Mouse (Mus musculus) adrenal gland, adult (tissue): ENCODE measurements around the gene Ppp4r2.
"Not testable (repeated sequence)": the region's sequence is repeated elsewhere in the genome, so short reads cannot be mapped to it uniquely, and the experiment has no call there.

Experiments used
- DNase-seq, 2 experiments: peaks; one replicate each; pipeline ENCODE4 v3.0.0; 2022 to 2023; ENCODE audit warnings: low spot score in 1 of 2; ENCODE audit not compliant: inconsistent age in 2 of 2

Ppp4r2 gene

DNA sequence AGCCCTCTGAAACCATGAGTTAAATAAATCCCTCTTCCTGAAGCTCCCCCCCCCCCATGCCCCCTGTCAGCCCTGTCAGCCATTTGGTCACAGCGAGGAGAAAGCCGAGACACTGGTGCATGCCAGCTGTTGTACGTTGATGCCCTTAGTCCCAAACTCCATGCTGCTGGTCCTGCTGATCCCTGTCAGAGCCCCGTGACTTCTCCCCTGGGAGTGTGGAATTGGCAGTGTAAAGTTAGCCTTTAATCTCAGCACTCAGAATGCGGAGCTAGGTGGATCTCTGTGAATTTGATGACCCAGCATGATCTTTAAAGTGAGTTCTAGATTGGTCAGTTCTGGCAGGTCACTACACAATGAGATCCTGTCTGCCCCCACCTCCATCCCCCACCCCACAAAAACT is 3.7 kb upstream of the Ppp4r2 start:
- DNase-seq, result no peak

DNA sequence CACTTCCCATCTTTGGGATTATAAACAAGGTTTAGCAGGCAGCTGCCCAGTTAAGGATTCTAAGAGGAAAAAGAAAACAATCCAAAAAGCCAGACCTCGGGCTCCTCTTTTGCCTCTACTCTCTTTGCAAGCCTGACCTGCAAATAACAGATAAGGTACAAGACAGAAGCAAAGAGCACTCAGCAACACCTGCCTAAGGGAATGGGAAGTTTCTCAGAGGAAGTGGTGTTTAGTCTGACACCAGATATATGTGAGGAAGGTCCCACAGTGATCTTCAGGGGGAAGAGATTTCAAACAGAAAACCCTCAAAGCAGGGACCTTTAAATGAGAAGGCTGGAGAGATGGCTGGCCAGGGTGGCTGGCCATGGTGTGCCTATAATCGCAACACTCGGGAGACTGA is 2.2 kb upstream of the Ppp4r2 start:
- no peak for DNase-seq

DNA sequence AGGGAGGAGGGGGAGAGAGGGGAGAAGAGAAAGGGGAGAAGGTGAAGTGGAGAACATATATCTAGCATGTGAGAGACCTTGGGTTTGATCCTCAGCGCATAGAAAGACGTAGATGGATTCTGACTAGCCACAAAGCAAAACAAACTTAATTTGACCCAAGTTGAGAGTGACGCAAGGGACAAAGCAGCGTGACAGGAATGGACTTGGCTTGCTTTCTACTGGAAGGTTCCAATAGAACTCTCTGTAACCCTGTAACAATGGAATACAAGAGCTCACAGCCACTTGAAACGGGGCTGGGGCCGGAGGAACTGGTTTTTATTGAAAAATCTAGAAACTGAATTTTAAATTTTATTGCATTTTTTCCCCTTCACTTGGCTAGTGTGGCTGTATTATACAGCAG is 1.7 kb upstream of the Ppp4r2 start:
- DNase-seq, result no peak

DNA sequence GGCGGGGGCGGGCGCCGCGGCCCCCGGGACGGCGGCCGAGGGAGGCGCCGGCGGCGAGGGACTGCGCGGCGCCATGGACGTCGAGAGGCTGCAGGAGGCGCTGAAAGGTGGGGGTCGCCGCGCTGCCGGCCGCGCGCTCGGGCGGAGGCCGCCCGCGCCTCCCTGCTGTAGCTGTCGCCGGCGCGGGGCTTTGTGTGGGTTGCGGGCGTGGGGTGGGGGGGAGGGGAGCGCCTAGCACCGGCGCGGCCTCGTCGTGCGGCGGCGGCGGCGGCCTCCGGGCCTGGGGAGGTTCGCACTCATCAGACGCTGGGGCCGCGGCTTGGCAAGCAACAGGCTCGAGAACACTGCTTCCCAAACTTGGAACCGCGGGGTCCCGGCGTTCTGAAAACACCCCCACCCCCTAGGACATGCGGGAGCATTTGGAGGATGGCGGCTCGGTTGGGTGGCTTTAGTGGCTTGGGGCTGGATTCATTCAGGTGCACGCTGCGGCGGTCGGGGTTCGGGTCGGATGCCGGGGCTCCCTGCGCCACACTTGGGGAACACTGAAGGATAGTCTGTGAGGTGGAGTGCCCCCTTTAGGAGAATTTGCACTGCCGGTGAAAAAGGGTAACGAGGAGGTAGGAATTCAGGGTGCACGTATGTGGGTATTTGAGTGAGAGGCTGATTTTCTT is 524 bp downstream of the Ppp4r2 start:
- peak; percentile 70 to 88 for DNase-seq

DNA sequence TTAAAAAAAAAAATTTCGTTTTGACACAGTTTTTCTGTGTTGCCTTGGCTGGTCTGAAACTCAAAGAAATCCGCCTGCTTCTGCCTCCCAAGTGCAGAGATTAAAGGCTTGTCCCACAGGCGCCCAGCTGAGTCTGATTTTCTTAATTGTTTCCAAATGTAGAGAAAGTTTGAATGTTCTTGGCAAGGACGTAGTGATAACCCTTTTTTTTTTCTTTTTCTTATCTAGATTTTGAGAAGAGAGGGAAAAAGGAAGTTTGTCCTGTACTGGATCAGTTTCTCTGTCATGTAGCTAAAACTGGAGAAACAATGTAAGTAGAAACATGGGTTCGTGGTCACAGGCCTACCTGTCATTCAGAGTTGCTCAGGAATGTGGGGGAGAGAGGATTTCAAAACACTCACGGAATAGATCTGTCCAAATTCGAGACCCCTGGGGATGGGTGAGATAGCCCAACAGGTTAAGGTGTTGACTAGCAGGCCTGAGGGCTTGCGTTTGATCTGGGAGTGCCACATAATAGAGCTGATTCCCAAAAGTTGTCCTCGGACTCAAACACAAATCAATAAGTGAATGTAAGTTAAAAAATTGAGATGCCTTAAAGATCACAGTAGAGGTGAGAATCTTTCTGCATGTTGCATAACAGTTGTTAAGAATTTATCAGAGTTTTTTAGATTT is 1.2 kb downstream of the Ppp4r2 start:
- no peak for DNase-seq

DNA sequence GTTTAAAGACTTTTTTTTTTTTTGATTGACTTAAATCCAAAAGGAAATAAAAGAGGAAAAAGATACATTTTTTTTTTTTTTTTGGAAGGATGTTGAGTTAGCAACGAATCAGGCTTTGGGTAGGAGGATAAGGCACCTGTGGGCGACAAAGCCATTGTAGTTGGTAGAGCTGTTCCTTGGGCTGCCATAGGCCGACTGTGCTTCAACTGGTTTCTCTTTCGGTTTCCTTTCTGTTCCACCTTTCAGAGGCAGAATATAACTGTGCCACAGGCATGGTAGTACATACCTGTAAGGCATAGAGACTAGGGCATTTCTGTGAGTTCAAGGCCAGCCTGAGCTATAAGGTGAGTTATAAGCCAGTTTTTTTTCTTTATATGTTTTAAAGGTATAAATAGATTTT is 11.6 kb downstream of the Ppp4r2 start:
- DNase-seq, result no peak

DNA sequence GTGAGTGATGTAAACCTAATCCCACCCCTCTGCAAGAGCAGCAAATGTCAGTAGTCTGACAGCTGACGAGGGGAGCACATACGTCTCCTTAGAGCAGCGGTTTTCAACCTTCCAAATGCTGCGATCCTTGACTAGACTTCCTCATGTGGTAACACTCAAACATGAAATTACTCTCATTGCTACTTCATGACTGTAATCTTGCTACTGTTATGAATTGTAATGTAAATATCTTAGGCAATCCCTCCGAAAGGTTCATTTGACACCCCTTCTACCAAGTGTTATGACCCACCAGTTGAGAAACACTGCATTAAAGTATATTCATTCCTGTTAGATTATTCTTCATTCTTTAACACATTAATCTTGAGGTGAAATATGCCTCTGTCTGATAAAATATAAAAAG is 13.8 kb downstream of the Ppp4r2 start:
- no peak for DNase-seq

DNA sequence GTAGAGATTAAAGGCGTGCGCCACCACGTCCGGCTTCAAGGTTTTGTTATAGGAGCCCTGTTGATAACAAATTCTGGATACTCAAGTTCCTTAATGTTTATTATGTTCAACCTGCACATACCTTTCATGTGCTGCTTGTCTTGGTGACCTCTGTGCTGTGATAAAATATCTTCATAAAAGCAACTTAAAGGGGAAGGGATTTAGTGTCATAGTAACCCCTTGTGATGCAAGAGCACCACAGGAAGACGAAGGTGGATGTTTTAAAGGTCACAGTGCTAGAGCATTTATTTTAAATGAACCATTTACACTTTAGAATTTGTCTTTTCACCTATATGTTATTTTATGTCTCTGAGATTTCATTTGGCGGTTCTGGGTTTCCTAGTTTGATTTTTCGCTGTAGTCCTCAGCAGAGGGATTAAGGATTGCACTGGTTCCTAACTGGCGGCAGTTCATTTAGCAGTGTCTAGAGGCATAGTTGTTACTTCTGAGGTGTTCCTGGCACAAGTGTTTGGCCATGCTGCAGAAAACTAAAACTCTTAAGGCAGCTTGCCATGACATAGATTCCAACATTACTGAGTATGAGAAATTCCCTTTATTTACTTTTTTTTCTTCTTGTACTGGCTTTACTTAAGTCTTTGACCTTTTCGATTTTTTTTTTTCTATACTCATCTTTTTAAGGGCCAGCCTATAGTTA is 15.4 kb downstream of the Ppp4r2 start:
- no peak for DNase-seq

DNA sequence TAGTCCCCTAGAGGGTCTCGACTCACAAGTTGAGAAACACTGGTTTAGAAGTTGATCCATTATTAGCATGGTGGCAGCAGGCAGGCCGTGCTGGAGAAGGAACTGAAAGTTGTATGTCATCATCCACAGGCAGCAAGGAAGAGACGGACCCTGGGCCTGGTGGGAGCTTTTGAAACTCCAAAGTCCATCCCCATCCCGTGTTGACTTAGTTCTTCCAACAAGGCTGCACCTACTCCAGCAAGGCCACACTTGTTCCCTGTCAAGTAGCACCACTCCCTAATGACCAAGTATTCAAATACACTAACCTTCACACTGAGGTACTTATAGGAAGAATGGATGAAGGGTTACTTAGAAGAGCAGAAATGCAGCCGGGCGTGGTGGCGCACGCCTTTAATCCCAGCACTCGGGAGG is 17.3 kb downstream of the Ppp4r2 start:
- no peak for DNase-seq

DNA sequence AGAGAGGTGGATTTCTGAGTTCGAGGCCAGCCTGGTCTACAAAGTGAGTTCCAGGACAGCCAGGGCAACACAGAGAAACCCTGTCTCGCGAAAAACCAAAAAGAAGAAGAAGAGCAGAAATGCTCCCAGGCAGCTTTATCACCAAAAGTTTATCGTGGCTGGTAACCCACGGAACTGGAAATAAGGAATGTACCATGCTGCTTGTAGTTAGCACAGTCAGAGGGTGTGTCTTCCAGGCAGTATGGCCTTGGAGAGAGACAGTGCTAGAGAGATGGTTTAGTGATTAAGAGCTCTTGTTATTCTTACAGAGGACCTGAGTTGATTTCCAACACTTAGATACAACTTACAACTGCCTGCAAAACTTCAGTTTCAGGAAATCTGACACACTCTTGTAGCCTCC is 17.7 kb downstream of the Ppp4r2 start:
- no peak for DNase-seq

DNA sequence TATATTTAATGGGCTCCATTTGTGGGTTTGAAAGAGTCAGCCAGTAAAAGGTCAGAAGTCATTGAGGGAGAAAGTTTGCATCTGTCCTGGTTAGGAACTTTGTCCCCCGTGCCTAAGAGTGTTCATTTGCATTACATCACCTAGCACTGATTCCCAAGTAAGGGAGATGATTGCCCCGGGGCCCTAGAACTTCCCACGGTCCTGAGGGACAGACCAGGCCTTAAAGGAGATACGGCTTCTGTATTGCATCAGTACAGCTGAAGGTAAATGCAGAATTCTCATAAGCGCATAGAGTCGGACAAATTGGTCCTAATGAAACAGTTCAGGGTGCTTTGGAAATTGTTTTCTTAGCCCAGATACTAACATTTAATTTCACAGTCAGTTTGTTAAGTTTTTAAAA is 31.9 kb downstream of the Ppp4r2 start:
- DNase-seq, result no peak

DNA sequence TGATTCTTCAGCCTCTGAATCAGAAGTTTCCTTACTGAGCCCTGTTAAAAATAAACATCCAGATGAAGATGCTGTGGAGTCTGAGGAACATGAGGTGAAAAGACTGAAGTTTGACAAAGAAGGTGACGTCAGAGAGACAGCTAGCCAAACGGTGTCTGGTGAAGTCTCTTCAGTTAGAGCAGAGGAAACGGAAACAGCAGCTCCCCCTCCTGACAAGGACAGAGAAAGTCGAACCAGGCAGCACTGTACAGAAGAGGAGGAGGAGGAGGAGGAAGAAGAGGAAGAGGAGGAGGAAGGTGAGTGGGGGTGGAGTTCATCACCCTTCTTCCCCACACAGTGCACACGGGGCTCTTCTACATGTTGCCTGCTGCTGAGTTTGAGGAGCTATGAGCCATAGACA is 32.4 kb downstream of the Ppp4r2 start:
- DNase-seq, result not testable (repeated sequence)

DNA sequence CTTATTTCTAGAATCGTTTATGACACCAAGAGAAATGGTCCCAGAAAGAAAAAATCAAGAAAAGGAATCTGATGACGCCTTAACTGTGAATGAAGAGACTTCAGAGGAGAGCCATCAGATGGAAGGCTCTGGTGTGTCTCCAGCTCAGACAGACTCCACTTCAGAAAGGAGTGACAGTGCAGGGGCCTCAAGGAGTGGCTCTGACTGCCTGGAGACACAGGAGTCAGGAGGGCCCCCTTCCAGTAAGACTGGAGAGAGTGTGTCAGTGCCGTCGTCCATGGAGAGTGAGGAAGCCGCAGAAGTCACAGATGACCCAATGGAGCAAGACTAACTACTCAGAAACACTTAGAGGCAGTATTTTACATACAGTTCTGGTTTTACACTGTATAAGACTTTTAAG is 32.8 kb downstream of the Ppp4r2 start:
- DNase-seq, result not testable (repeated sequence)

DNA sequence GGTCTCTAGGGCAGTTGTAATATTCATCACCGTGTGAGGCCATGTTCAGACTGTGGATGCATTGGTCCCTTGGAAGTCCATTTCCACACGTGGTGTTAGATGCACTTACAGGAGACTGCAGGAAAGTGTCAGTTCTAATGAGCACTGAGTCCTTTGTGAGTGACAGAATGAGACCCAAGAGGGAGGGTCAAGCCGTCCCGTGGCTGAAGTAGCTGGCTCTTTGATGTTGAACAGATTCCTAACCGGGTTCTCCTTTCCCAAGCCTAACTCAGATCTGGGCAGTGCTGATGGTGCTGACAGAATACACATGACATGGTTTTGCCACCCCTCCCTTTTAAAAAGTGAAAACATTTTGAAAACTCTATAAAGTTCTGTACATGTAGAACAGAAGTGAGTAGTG is 35.4 kb downstream of the Ppp4r2 start:
- no peak for DNase-seq

DNA sequence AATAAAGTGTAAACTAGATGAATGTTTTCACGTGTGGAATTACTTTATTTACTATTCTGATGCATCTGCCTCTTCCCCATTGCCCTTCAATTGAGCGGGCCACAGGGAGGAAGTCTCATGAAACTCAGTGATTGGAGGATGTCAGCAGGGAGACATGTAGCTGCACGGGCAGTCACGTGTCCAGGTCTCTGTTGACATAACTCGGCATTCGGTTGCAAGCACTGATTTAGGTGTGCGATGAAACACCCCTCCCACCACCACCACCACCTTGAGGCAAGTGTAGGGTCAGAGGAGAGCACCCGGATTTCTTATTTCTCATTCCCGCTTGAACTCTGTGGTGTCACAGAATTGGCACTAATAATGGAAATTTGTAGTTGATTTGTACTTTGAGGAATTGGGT is 36.5 kb downstream of the Ppp4r2 start:
- DNase-seq, result no peak

DNA sequence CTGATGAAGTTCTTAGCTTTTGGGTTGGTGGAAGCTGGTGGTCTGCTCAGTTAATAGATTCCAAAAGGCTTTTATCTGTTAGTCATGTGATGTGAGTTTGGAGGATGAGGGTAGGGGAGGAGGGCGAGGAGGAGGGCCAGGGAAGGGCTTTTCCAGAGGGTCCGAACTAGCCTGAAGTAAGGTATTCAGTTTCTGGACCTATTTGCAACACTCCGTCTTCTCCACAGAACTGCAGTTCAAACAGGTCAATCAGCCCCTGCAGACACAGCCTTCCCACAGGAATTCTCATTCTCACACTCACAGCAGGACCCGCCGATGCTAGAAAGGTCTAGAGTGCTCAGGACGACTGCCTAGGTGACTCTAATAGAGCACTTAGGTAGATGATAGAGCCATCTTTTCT is 39.8 kb downstream of the Ppp4r2 start:
- DNase-seq, result no peak

DNA sequence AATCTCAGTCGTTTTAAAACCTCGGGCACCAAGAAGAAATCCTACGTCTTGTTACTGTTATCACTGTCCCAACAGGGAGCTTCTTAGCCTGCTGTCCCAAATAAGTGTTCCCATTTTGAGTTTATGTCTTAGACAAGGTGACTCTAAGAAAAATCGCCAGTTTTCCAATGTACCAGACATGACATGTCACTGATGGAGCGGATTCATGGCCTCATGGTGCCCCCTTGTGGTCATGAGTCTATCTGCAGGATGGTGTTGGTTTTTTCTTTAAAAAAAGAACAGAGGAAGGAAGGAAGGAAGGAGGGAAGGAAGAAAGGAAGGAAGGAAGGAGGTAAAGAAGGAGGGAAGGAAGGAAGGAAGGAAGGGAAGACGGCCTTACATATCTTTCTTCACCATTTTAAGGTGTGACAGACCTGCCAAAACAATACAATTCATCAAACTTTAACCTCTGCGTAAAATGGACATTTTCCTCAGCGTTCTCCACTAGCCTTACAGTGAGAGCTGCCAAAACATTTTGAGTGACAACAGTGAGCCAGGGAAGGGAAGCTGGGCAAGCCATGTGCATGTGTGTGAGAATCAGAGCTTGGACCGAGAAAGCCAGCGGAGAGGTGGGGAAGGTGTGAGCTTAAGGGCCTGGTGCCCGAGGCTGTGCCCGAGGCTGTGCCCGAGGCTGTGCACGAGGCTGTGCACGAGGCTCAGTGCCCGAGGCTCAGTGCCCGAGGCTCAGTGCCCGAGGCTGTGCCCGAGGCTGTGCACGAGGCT is 42.6 kb downstream of the Ppp4r2 start:
- DNase-seq, result peak; percentile 58 to 86

DNA sequence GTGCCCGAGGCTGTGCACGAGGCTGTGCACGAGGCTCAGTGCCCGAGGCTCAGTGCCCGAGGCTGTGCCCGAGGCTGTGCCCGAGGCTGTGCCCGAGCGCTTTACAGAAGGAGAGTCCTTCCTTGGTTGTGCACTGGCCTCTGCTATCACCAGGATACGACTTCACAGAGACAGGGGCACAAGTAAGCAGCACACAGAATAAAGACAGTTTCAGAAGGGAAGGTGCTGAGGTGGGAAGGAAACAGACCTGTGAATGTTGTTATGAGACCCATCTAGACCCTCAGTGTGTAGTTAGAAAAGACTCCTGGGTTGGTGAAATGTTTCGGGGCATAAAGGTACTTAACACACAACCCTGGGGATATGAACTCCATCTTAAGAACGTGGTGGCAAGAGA is 43.2 kb downstream of the Ppp4r2 start:
- no peak for DNase-seq

DNA sequence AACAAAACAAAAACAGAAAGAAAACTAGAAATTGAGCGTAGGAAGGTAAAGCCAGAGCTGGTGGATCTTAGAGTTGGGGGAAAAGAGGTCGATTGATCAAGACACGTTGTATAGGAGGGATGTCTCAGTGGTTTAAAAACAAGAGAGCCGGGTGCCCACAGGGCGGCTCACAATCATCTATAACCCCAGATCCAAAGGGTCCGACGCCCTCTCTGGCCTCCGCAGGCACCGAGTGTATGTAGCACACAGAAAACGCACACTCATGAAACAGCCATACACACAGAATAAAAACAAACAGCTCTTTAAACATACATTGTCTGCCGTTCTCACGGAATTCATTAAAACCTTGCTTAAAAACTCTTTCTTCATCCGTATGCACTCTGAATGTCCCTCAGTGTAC is 45.1 kb downstream of the Ppp4r2 start:
- DNase-seq, result no peak

DNA sequence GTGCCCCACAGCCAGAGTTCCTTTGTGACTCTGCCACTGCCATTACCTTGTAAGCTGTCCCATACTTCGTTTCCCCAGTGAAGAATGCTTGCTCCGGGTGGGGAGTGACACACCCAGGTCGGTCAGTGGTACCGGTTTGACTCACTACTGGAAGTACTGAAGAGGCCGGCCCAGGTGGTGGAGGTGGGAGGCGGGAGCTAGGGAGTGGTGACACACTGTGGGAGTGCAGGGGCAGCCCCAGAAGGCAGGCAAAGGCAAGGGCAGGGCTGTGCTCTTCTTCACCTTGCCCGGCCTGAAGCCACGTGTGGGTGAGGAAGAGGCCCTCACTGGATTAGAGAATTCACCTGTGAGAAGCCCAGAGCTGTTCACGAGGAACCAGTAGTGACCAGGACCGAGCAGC is 46.2 kb downstream of the Ppp4r2 start:
- no peak for DNase-seq

DNA sequence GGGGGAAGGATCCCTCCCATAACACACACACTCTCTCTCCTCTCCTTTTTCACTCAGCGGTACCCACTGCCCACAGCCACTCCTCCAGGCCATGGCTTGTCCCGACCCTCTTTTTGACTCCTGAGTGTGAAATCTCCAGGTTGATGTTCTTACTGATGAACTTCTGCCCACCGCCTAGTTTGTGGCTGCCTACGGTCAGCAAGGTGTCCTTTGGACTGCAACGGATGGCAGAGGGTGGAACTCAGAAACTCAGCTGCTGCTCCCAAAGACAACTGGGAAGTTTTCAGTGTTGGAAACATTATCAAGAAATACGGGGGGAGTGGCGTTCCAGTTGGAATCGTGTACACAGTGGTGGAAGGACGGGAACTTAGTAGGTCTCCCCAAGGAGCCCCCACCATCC is 48.2 kb downstream of the Ppp4r2 start:
- DNase-seq, result no peak
